Mouse (Mus musculus): ENCODE measurements at regions not wholly inside any gene's neighbourhood (a gene's known extent, or its start where the extent isn't known, plus 50 kb on each side); places are given as distances from the start of the nearest gene placed in this dataset.

DNA sequence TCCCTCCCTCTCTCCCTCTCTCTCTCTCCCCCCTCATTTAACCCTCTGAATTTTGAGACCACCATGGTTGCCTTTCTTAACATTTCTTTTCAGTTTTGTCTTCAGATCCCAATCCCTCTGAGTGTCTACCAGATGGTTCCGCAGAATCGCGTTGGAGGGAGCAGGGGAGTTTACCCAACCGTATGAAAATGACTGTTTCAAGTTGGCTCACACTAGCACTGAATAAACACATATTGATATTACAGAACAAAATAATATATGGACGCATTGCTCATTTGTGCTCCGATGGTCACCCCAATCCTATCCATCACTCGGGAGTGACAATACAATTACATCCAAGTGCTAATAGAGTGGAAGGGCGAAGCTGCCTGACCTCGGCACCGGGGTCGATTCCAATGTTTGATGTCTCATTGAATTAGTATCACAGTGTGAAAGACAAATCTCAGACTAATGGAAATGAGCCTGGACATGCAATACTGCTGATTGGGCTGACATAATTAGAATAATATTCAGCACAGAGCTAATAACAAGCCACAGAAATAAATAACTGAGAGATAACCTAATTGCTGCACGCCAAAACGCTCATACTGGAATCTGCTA lies 115.3 kb downstream of the Anxa2 start:
- TF ChIP-seq ETS1 (IDR thresholded peaks at IDR 0.05; ENCODE audit: low read depth, low read length), result no peak
- TF ChIP-seq CHD1 (IDR thresholded peaks at IDR 0.05; ENCODE audit: low read depth, low read length), result no peak
- no peak for TF ChIP-seq USF2 (IDR thresholded peaks at IDR 0.05; ENCODE audit: borderline replicate concordance in 1 of 2, insufficient read depth in 1 of 2, low read depth in 1 of 2, low read length in 2 of 2)
- no peak for TF ChIP-seq ZNF384 (IDR thresholded peaks at IDR 0.05; ENCODE audit: low read depth, low read length)
- no peak for TF ChIP-seq MAX (IDR thresholded peaks at IDR 0.05; ENCODE audit: low read length)
- TF ChIP-seq MAFK (IDR thresholded peaks at IDR 0.05; ENCODE audit: borderline replicate concordance, low read depth, low read length), result no peak
- no peak for TF ChIP-seq EP300 (IDR thresholded peaks at IDR 0.05; ENCODE audit: low read depth in 1 of 2, low read length in 2 of 2)
- TF ChIP-seq ELF1 (IDR thresholded peaks at IDR 0.05; ENCODE audit: low read depth, low read length), result no peak
- TF ChIP-seq CTCF (IDR thresholded peaks at IDR 0.05 in 2 of 3, conservative IDR thresholded peaks at IDR 0.05 in 1 of 3; ENCODE audit: control insufficient read depth in 1 of 3, insufficient read depth in 1 of 3, low read depth in 2 of 3, low read length in 3 of 3, poor library complexity in 1 of 3, severe bottlenecking in 1 of 3), result no peak
- no peak for TF ChIP-seq BHLHE40 (IDR thresholded peaks at IDR 0.05; ENCODE audit: borderline replicate concordance, low read depth, low read length)

All from MEL (cell line).